Mouse (Mus musculus): ENCODE results near the gene Dcbld1. TPM values are rescaled to one million over a fixed set of nuclear protein-coding genes. Genes with fewer than 3 reads are reported as not detected.
"Not testable (repeated sequence)": the region's sequence is repeated elsewhere in the genome, so short reads cannot be mapped to it uniquely, and the experiment has no call there.

The Dcbld1 gene
- polyA plus RNA-seq, 1 experiment from 2014 or later: 27.8 TPM

GRCm38 (mm10) chr10:52321918-52322317, 88.5 kb downstream of the Dcbld1 start:
- Histone ChIP-seq H3K9me3 (ENCODE audit: control insufficient read depth, low read length) (no peaks in the 10 kb centered on the region), H3K4me2 (ENCODE audit: low read depth, low read length) (no peak overlapping the region), H3K9ac (ENCODE audit: low read length) (no peak overlapping the region), H3K27me3 (ENCODE audit: control insufficient read depth, insufficient read depth, low read depth, low read length) (no peaks in the 10 kb centered on the region), H3K4me1 (replicated peaks; ENCODE audit: control insufficient read depth, insufficient read depth, low read length) (no peaks in the 10 kb centered on the region), H3K27ac (ENCODE audit: low read length) (no peak overlapping the region), H3K4me3 (ENCODE audit: low read length) (no peak overlapping the region), H3K36me3 (ENCODE audit: control insufficient read depth, insufficient read depth, low read length) (peaks cover 6% of the 10 kb centered on the region; the same call in 1 of the 2 replicates)
- WGBS: 79% methylated on average over 3 of the region's 3 CpGs
- no peak for ATAC-seq (ENCODE audit: low read depth)

- Histone ChIP-seq H3K36me3 (ENCODE audit: control insufficient read depth, insufficient read depth, low read length) (peaks cover 2% of the 10 kb centered on the region; the same call in 1 of the 2 replicates), H3K4me2 (ENCODE audit: low read depth, low read length) (no peak overlapping the region), H3K27me3 (ENCODE audit: control insufficient read depth, insufficient read depth, low read depth, low read length) (no peaks in the 10 kb centered on the region), H3K9ac (ENCODE audit: low read length) (no peak overlapping the region), H3K9me3 (ENCODE audit: control insufficient read depth, low read length) (no peaks in the 10 kb centered on the region), H3K4me3 (ENCODE audit: low read length) (no peak overlapping the region), H3K4me1 (replicated peaks; ENCODE audit: control insufficient read depth, insufficient read depth, low read length) (no peaks in the 10 kb centered on the region), H3K27ac (ENCODE audit: low read length) (no peak overlapping the region)
- WGBS: 0% methylated on average over 1 of the region's 1 CpGs
- no peak for ATAC-seq (ENCODE audit: low read depth)
Observed at GRCm38 (mm10) chr10:52331007-52331406, 97.6 kb downstream of the Dcbld1 start.

GRCm38 (mm10) chr10:52343324-52343723, 109.9 kb downstream of the Dcbld1 start:
- not testable (repeated sequence) for H3K9me3 ChIP-seq (ENCODE audit: control insufficient read depth, low read length); ATAC-seq (ENCODE audit: low read depth); H3K27ac ChIP-seq (ENCODE audit: low read length); H3K27me3 ChIP-seq (ENCODE audit: control insufficient read depth, insufficient read depth, low read depth, low read length); H3K4me1 ChIP-seq (replicated peaks; ENCODE audit: control insufficient read depth, insufficient read depth, low read length); H3K4me3 ChIP-seq (ENCODE audit: low read length); H3K9ac ChIP-seq (ENCODE audit: low read length); H3K4me2 ChIP-seq (ENCODE audit: low read depth, low read length)
- H3K36me3 ChIP-seq (ENCODE audit: control insufficient read depth, insufficient read depth, low read length): peaks cover 20% of the 10 kb centered on the region
- 89% methylated on average over 4 of the region's 4 CpGs for WGBS

- H3K9me3 ChIP-seq (ENCODE audit: control insufficient read depth, low read length): no peaks in the 10 kb centered on the region
- no peaks in the 10 kb centered on the region for H3K27me3 ChIP-seq (ENCODE audit: control insufficient read depth, insufficient read depth, low read depth, low read length)
- H3K36me3 ChIP-seq (ENCODE audit: control insufficient read depth, insufficient read depth, low read length): peaks cover 18% of the 10 kb centered on the region
- H3K27ac ChIP-seq (ENCODE audit: low read length): no peak overlapping the region
- H3K4me3 ChIP-seq (ENCODE audit: low read length): no peak overlapping the region
- WGBS: 84% methylated on average over 9 of the region's 9 CpGs
- H3K4me2 ChIP-seq (ENCODE audit: low read depth, low read length): no peak overlapping the region
- no peak for ATAC-seq (ENCODE audit: low read depth)
- H3K9ac ChIP-seq (ENCODE audit: low read length): no peak overlapping the region
- H3K4me1 ChIP-seq (replicated peaks; ENCODE audit: control insufficient read depth, insufficient read depth, low read length): no peaks in the 10 kb centered on the region
Observed at GRCm38 (mm10) chr10:52353184-52353583, 119.8 kb downstream of the Dcbld1 start.

- Histone ChIP-seq H3K27me3 (ENCODE audit: control insufficient read depth, insufficient read depth, low read depth, low read length) (no peaks in the 10 kb centered on the region), H3K9me3 (ENCODE audit: control insufficient read depth, low read length) (no peaks in the 10 kb centered on the region), H3K4me1 (replicated peaks; ENCODE audit: control insufficient read depth, insufficient read depth, low read length) (no peaks in the 10 kb centered on the region), H3K36me3 (ENCODE audit: control insufficient read depth, insufficient read depth, low read length) (no peaks in the 10 kb centered on the region; the same call in 1 of the 2 replicates), H3K9ac (ENCODE audit: low read length) (no peak within 1 kb of the TSS), H3K4me3 (ENCODE audit: low read length) (no peak within 1 kb of the TSS), H3K27ac (ENCODE audit: low read length) (no peak within 1 kb of the TSS), H3K4me2 (ENCODE audit: low read depth, low read length) (no peak within 1 kb of the TSS)
- no peak for ATAC-seq (ENCODE audit: low read depth)
- WGBS: 86% methylated on average over 2 of the region's 2 CpGs
Observed at GRCm38 (mm10) chr10:52358467-52358866, 125.0 kb downstream of the Dcbld1 start, which contains the start of gene Gm26741. Gene Gm26741, plus strand, starts transcription at chr10:52358767.

GRCm38 (mm10) chr10:52360241-52360735, 126.9 kb downstream of the Dcbld1 start:
- WGBS: 95% methylated on average over 4 of the region's 4 CpGs
- Histone ChIP-seq H3K27ac (ENCODE audit: low read length) (no peak overlapping the region), H3K4me3 (ENCODE audit: low read length) (no peak overlapping the region), H3K9ac (ENCODE audit: low read length) (no peak overlapping the region), H3K27me3 (ENCODE audit: control insufficient read depth, insufficient read depth, low read depth, low read length) (no peaks in the 10 kb centered on the region), H3K36me3 (ENCODE audit: control insufficient read depth, insufficient read depth, low read length) (no peaks in the 10 kb centered on the region; the same call in 1 of the 2 replicates), H3K4me2 (ENCODE audit: low read depth, low read length) (no peak overlapping the region), H3K9me3 (ENCODE audit: control insufficient read depth, low read length) (no peaks in the 10 kb centered on the region), H3K4me1 (replicated peaks; ENCODE audit: control insufficient read depth, insufficient read depth, low read length) (no peaks in the 10 kb centered on the region)
- ATAC-seq (ENCODE audit: low read depth): no peak

- Histone ChIP-seq H3K4me3 (ENCODE audit: low read length) (no peak overlapping the region), H3K27me3 (ENCODE audit: control insufficient read depth, insufficient read depth, low read depth, low read length) (no peaks in the 10 kb centered on the region), H3K4me1 (replicated peaks; ENCODE audit: control insufficient read depth, insufficient read depth, low read length) (no peaks in the 10 kb centered on the region), H3K36me3 (ENCODE audit: control insufficient read depth, insufficient read depth, low read length) (no peaks in the 10 kb centered on the region; the same call in 1 of the 2 replicates), H3K9me3 (ENCODE audit: control insufficient read depth, low read length) (no peaks in the 10 kb centered on the region), H3K9ac (ENCODE audit: low read length) (no peak overlapping the region), H3K27ac (ENCODE audit: low read length) (no peak overlapping the region), H3K4me2 (ENCODE audit: low read depth, low read length) (no peak overlapping the region)
- no peak for ATAC-seq (ENCODE audit: low read depth)
- 88% methylated on average over 9 of the region's 9 CpGs for WGBS
Observed at GRCm38 (mm10) chr10:52360862-52361609, 127.6 kb downstream of the Dcbld1 start.

- Histone ChIP-seq H3K9me3 (ENCODE audit: control insufficient read depth, low read length) (no peaks in the 10 kb centered on the region), H3K9ac (ENCODE audit: low read length) (no peak overlapping the region), H3K36me3 (ENCODE audit: control insufficient read depth, insufficient read depth, low read length) (peaks cover 3% of the 10 kb centered on the region; the same call in 1 of the 2 replicates), H3K27ac (ENCODE audit: low read length) (no peak overlapping the region), H3K27me3 (ENCODE audit: control insufficient read depth, insufficient read depth, low read depth, low read length) (no peaks in the 10 kb centered on the region), H3K4me2 (ENCODE audit: low read depth, low read length) (no peak overlapping the region), H3K4me3 (ENCODE audit: low read length) (no peak overlapping the region), H3K4me1 (replicated peaks; ENCODE audit: control insufficient read depth, insufficient read depth, low read length) (no peaks in the 10 kb centered on the region)
- WGBS: 74% methylated on average over 4 of the region's 4 CpGs
- ATAC-seq (ENCODE audit: low read depth): no peak
Observed at GRCm38 (mm10) chr10:52368376-52368775, 135.0 kb downstream of the Dcbld1 start.
